Mouse (Mus musculus): ENCODE measurements at regions not wholly inside any gene's neighbourhood (a gene's known extent, or its start where the extent isn't known, plus 50 kb on each side); places are given as distances from the start of the nearest gene placed in this dataset.
A peak's percentile ranks its signal among the peaks of the same experiment; 100 is the strongest.

DNA sequence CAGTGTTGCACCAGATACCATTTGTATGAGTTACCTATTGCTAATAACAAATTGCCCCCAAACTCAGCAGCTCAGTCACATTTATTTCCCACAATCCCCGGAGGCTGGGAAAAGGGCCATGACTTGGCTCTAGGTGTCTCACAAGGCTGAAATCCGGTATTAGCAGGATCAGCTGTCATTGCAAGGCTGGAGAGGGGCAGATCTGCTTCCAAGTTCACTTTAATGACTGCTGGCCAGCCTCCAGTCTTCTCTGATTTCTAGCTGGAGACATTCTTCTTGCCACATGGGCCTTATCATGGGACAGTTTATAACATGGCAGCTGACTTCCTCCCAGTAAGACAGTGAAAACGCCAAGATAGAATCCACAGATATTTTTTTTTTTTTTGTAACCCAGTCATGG, 276.1 kb upstream of the Cdh5 start:
- no peak for TF ChIP-seq CTCF (IDR thresholded peaks at IDR 0.05; ENCODE audit: low read depth, low read length)
- TF ChIP-seq POLR2A (IDR thresholded peaks at IDR 0.05; ENCODE audit: extremely low read depth, insufficient read depth, low read length): no peak
- Histone ChIP-seq H3K79me2 (ENCODE audit: control insufficient read depth, insufficient read depth, low read length) (no peaks in the 10 kb centered on the region), H3K36me3 (ENCODE audit: control insufficient read depth, insufficient read depth, low read length) (no peaks in the 10 kb centered on the region), H3K4me3 (ENCODE audit: insufficient read depth, low read depth, low read length) (no peak overlapping the region), H3K27ac (replicated peaks; ENCODE audit: insufficient read depth, low read depth, low read length) (no peak overlapping the region), H3K27me3 (ENCODE audit: control insufficient read depth, insufficient read depth, low read length) (no peaks in the 10 kb centered on the region), H3K4me1 (ENCODE audit: control insufficient read depth, insufficient read depth, low read length) (no peaks in the 10 kb centered on the region), H3K9ac (ENCODE audit: low read depth, low read length) (no peak overlapping the region)
- 66% methylated on average over 3 of the region's 3 CpGs for whole genome bisulfite sequencing
- DNase-seq (ENCODE audit: extremely low read depth, low read depth, low spot score): peak; percentile 31

DNA sequence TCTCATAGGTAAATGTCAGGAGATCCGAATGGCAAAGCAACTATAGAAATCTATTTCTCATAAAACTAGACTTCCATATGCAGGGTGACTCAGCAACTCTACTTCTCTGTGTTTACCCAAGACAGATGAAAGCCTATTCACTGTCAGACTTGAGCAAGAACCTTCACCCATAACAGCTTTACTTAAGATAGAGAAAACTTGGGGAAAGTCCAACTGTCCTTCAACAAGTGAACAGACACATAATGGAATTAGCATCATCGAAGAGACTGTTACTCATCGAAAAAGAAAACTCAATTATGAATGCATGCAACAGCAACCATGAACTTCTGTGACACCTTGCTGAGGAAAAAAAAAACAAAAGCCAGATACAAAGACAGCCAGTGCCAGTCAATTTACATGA, 271.0 kb upstream of the Cdh5 start:
- no peaks in the 10 kb centered on the region for H3K36me3 ChIP-seq (ENCODE audit: control insufficient read depth, insufficient read depth, low read length)
- TF ChIP-seq CTCF (IDR thresholded peaks at IDR 0.05; ENCODE audit: low read depth, low read length) (no peak), POLR2A (IDR thresholded peaks at IDR 0.05; ENCODE audit: extremely low read depth, insufficient read depth, low read length) (no peak)
- no peaks in the 10 kb centered on the region for H3K4me1 ChIP-seq (ENCODE audit: control insufficient read depth, insufficient read depth, low read length)
- no peaks in the 10 kb centered on the region for H3K79me2 ChIP-seq (ENCODE audit: control insufficient read depth, insufficient read depth, low read length)
- no peaks in the 10 kb centered on the region for H3K27me3 ChIP-seq (ENCODE audit: control insufficient read depth, insufficient read depth, low read length)
- H3K9ac ChIP-seq (ENCODE audit: low read depth, low read length): no peak overlapping the region
- 92% methylated on average over 3 of the region's 3 CpGs for WGBS
- no peak overlapping the region for H3K4me3 ChIP-seq (ENCODE audit: insufficient read depth, low read depth, low read length)
- H3K27ac ChIP-seq (replicated peaks; ENCODE audit: insufficient read depth, low read depth, low read length): no peak overlapping the region
- DNase-seq (ENCODE audit: extremely low read depth, low read depth, low spot score): no peak

DNA sequence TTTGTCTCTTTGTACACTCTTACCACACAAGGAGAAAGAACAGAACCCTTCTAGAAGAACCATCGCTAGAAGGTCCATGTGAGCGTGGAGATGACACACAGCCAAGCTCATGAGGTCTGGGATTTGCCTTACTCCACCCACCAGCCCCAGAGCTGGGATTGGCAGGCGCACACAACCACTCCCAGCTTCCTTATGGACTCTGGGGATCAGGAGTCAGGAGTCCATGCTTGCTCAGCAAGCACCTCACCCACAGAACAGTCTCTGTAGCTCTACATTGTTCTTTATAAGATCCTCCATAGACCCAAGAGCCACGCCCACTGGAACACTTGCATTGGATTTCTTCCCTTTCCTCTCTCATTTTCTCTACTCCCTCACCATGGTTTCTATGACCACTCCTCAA, 261.4 kb upstream of the Cdh5 start:
- H3K27ac ChIP-seq (replicated peaks; ENCODE audit: insufficient read depth, low read depth, low read length): no peak overlapping the region
- H3K27me3 ChIP-seq (ENCODE audit: control insufficient read depth, insufficient read depth, low read length): no peaks in the 10 kb centered on the region
- TF ChIP-seq CTCF (IDR thresholded peaks at IDR 0.05; ENCODE audit: low read depth, low read length) (no peak), POLR2A (IDR thresholded peaks at IDR 0.05; ENCODE audit: extremely low read depth, insufficient read depth, low read length) (no peak)
- no peak overlapping the region for H3K9ac ChIP-seq (ENCODE audit: low read depth, low read length)
- H3K4me3 ChIP-seq (ENCODE audit: insufficient read depth, low read depth, low read length): no peak overlapping the region
- no peaks in the 10 kb centered on the region for H3K4me1 ChIP-seq (ENCODE audit: control insufficient read depth, insufficient read depth, low read length)
- no peak for DNase-seq (ENCODE audit: extremely low read depth, low read depth, low spot score)
- 83% methylated on average over 4 of the region's 4 CpGs for WGBS
- no peaks in the 10 kb centered on the region for H3K79me2 ChIP-seq (ENCODE audit: control insufficient read depth, insufficient read depth, low read length)
- H3K36me3 ChIP-seq (ENCODE audit: control insufficient read depth, insufficient read depth, low read length): no peaks in the 10 kb centered on the region

DNA sequence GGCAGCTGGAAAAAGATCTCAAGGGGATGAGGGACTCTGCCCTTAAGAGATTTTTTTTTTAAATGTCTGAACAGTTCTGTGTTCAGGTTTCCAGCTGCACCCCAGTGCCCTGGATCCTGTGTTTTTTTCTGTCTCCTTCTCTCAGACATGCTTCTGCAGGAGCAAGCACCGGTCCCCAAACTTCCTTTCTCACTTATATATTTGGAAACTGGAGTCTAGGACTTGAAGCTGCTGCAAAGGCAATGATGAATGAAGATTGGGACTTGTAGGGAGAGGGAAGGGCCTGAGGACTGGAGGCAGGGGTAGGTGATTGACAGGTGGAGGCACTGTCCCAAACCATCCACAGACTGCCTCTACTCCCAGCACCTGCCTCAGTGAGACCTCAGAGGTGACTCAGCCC, 255.5 kb upstream of the Cdh5 start:
- Histone ChIP-seq H3K4me3 (ENCODE audit: insufficient read depth, low read depth, low read length) (no peak overlapping the region), H3K27me3 (ENCODE audit: control insufficient read depth, insufficient read depth, low read length) (no peaks in the 10 kb centered on the region), H3K4me1 (ENCODE audit: control insufficient read depth, insufficient read depth, low read length) (no peaks in the 10 kb centered on the region), H3K79me2 (ENCODE audit: control insufficient read depth, insufficient read depth, low read length) (no peaks in the 10 kb centered on the region), H3K36me3 (ENCODE audit: control insufficient read depth, insufficient read depth, low read length) (no peaks in the 10 kb centered on the region), H3K27ac (replicated peaks; ENCODE audit: insufficient read depth, low read depth, low read length) (no peak overlapping the region), H3K9ac (ENCODE audit: low read depth, low read length) (no peak overlapping the region)
- WGBS: 80% methylated on average over 1 of the region's 1 CpGs
- DNase-seq (ENCODE audit: extremely low read depth, low read depth, low spot score): no peak
- TF ChIP-seq CTCF (IDR thresholded peaks at IDR 0.05; ENCODE audit: low read depth, low read length): no peak
- no peak for TF ChIP-seq POLR2A (IDR thresholded peaks at IDR 0.05; ENCODE audit: extremely low read depth, insufficient read depth, low read length)

DNA sequence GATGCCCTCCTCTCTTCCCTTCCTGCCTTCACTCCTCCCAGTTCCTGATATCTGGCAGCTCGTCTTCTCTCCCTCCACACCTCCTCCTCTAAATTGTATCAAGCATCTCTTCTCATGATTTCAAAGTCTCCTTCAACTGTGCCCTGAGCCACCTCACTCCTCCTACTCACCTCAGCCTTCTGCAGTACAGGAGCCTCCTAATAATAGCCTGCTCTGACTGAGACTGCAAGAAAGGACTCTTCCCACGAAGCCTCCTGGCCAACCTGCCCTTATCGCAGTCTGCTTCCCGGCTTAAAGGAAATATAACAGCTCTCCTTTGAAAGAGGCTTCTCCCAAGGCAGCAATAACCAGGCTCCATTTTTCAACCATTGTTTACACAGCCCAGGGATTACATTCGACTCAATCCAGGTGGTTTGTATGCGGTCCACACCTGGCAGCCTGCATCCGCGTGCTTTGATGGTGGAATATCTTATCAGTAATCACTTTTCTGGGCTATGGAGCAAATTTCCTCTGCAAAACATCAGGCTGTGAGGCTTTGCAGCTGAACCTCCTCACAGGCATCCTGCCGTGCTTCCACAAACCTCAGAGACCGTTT, 254.9 kb upstream of the Cdh5 start:
- H3K4me1 ChIP-seq (ENCODE audit: control insufficient read depth, insufficient read depth, low read length): no peaks in the 10 kb centered on the region
- no peak overlapping the region for H3K4me3 ChIP-seq (ENCODE audit: insufficient read depth, low read depth, low read length)
- H3K9ac ChIP-seq (ENCODE audit: low read depth, low read length): no peak overlapping the region
- 37% methylated on average over 10 of the region's 10 CpGs for WGBS
- H3K36me3 ChIP-seq (ENCODE audit: control insufficient read depth, insufficient read depth, low read length): no peaks in the 10 kb centered on the region
- DNase-seq (ENCODE audit: extremely low read depth, low read depth, low spot score): no peak
- TF ChIP-seq CTCF (IDR thresholded peaks at IDR 0.05; ENCODE audit: low read depth, low read length) (no peak), POLR2A (IDR thresholded peaks at IDR 0.05; ENCODE audit: extremely low read depth, insufficient read depth, low read length) (no peak)
- no peaks in the 10 kb centered on the region for H3K79me2 ChIP-seq (ENCODE audit: control insufficient read depth, insufficient read depth, low read length)
- no peak overlapping the region for H3K27ac ChIP-seq (replicated peaks; ENCODE audit: insufficient read depth, low read depth, low read length)
- no peaks in the 10 kb centered on the region for H3K27me3 ChIP-seq (ENCODE audit: control insufficient read depth, insufficient read depth, low read length)

DNA sequence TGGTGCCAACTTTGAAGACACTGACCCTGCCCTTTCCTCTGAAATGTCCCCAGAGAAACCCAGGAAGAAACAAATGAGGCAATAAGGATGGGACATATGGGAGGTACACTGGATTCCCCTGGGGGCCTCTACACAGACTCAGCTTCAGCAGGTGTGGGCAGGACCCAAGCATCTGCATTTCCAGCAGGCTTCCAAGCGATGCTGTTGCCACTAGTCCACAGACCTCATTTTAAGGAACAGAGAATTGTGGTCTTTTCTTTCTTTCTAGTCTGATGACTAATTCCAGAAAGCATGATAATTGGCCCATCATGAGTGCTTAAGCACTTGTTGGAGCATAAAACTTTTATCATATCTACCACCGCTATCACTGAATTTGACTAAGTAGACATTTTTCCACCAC, 251.6 kb upstream of the Cdh5 start:
- no peaks in the 10 kb centered on the region for H3K36me3 ChIP-seq (ENCODE audit: control insufficient read depth, insufficient read depth, low read length)
- no peaks in the 10 kb centered on the region for H3K27me3 ChIP-seq (ENCODE audit: control insufficient read depth, insufficient read depth, low read length)
- WGBS: 90% methylated on average over 2 of the region's 2 CpGs
- H3K9ac ChIP-seq (ENCODE audit: low read depth, low read length): no peak overlapping the region
- H3K4me1 ChIP-seq (ENCODE audit: control insufficient read depth, insufficient read depth, low read length): no peaks in the 10 kb centered on the region
- TF ChIP-seq POLR2A (IDR thresholded peaks at IDR 0.05; ENCODE audit: extremely low read depth, insufficient read depth, low read length) (no peak), CTCF (IDR thresholded peaks at IDR 0.05; ENCODE audit: low read depth, low read length) (no peak)
- no peak overlapping the region for H3K4me3 ChIP-seq (ENCODE audit: insufficient read depth, low read depth, low read length)
- no peaks in the 10 kb centered on the region for H3K79me2 ChIP-seq (ENCODE audit: control insufficient read depth, insufficient read depth, low read length)
- DNase-seq (ENCODE audit: extremely low read depth, low read depth, low spot score): no peak
- H3K27ac ChIP-seq (replicated peaks; ENCODE audit: insufficient read depth, low read depth, low read length): no peak overlapping the region
